Mouse (Mus musculus) frontal cortex, postnatal 25 days (tissue): ENCODE measurements at regions not wholly inside any gene's neighbourhood (a gene's known extent, or its start where the extent isn't known, plus 50 kb on each side); places are given as distances from the start of the nearest gene placed in this dataset.

ENCODE experiments used
- DNase-seq, 2 experiments: peaks; one replicate each; pipeline ENCODE4 v3.0.0; 2022; ENCODE audit warnings: low spot score in 2 of 2

GRCm38 (mm10) chr12:27283964-27284363 lies 58.4 kb downstream of the Sox11 start:
- DNase-seq = no peak

GRCm38 (mm10) chr12:27261965-27262364 lies 80.4 kb downstream of the Sox11 start:
- DNase-seq = no peak

- no peak for DNase-seq
Observed at GRCm38 (mm10) chr12:27254125-27254524, 88.2 kb downstream of the Sox11 start.

GRCm38 (mm10) chr12:27251521-27251920 lies 90.9 kb downstream of the Sox11 start:
- DNase-seq = no peak

GRCm38 (mm10) chr12:27248545-27248855 lies 93.9 kb downstream of the Sox11 start:
- no peak for DNase-seq

GRCm38 (mm10) chr12:27247756-27248544 lies 94.4 kb downstream of the Sox11 start:
- DNase-seq = no peak

- no peak for DNase-seq
Observed at GRCm38 (mm10) chr12:27235748-27236147, 106.6 kb downstream of the Sox11 start.

GRCm38 (mm10) chr12:27221541-27221940 lies 120.8 kb downstream of the Sox11 start:
- no peak for DNase-seq

- DNase-seq = no peak
Observed at GRCm38 (mm10) chr12:27201191-27201590, 141.2 kb downstream of the Sox11 start.

GRCm38 (mm10) chr12:27194001-27194400 lies 148.4 kb downstream of the Sox11 start:
- DNase-seq = no peak

- no peak for DNase-seq
Observed at GRCm38 (mm10) chr12:27191916-27192315, 150.5 kb downstream of the Sox11 start.

- no peak for DNase-seq
Observed at GRCm38 (mm10) chr12:27187480-27187879, 154.9 kb downstream of the Sox11 start.

GRCm38 (mm10) chr12:27182397-27183375 lies 159.7 kb downstream of the Sox11 start:
- no peak for DNase-seq

- DNase-seq = no peak
Observed at GRCm38 (mm10) chr12:27173561-27173960, 168.8 kb downstream of the Sox11 start.

GRCm38 (mm10) chr12:27173151-27173550 lies 169.2 kb downstream of the Sox11 start:
- no peak for DNase-seq

- no peak for DNase-seq
Observed at GRCm38 (mm10) chr12:27171595-27171994, 170.8 kb downstream of the Sox11 start.

- DNase-seq = no peak
Observed at GRCm38 (mm10) chr12:27164920-27165504, 177.4 kb downstream of the Sox11 start.

GRCm38 (mm10) chr12:27160063-27160686 lies 182.2 kb downstream of the Sox11 start:
- DNase-seq = peak; percentile 20 to 34

- peak in 1 of 2 experiments; percentile 18 for DNase-seq
Observed at GRCm38 (mm10) chr12:27159416-27160062, 182.8 kb downstream of the Sox11 start.

GRCm38 (mm10) chr12:27150871-27151853 lies 191.2 kb downstream of the Sox11 start:
- no peak for DNase-seq
